Mouse (Mus musculus) kidney, postnatal 0 days (tissue): ENCODE measurements around the gene Tmem28. TPM values are rescaled to one million over a fixed set of nuclear protein-coding genes. Genes with fewer than 3 reads are reported as not detected.

ENCODE experiments used
- ATAC-seq: fragments of 200-750 bp; cut with Nextera tagmentation; replicated peaks from 2 replicates; pipeline ENCODE4 v1.8.0; 2017; ENCODE audit warnings: low read depth, moderate number of reproducible peaks, moderate TSS enrichment, moderate library complexity; ENCODE audit not compliant: low FRiP score
- DNase-seq: peaks from one replicate; pipeline ENCODE4 v3.0.0-alpha.2; 2016; ENCODE audit warnings: low spot score
- H3K27ac ChIP-seq: fragments of 300-500 bp; sonication (generic); 2 replicates; pipeline ENCODE4 v1.5.1; 2014; ENCODE audit warnings: mild to moderate bottlenecking
- H3K27me3 ChIP-seq: fragments of 300-500 bp; sonication (generic); 2 replicates; pipeline ENCODE4 v1.6.1; 2014; ENCODE audit warnings: low read length, mixed read lengths; ENCODE audit not compliant: insufficient read depth
- H3K36me3 ChIP-seq: fragments of 300-500 bp; sonication (generic); 2 replicates; pipeline ENCODE4 v1.6.1; 2014; ENCODE audit warnings: low read length, mixed read lengths; ENCODE audit not compliant: insufficient read depth
- H3K4me1 ChIP-seq: fragments of 300-500 bp; sonication (generic); replicated peaks from 2 replicates; pipeline ENCODE4 v1.6.1; 2014; ENCODE audit warnings: antibody characterized with exemption, low read length, mixed read lengths; ENCODE audit not compliant: insufficient read depth
- H3K4me2 ChIP-seq: fragments of 300-500 bp; sonication (generic); 2 replicates; pipeline ENCODE4 v1.6.1; 2014; ENCODE audit warnings: mild to moderate bottlenecking, low read length, moderate library complexity, mixed read lengths
- H3K4me3 ChIP-seq: fragments of 300-500 bp; sonication (generic); replicated peaks from 2 replicates; pipeline ENCODE4 v1.5.1; 2014; ENCODE audit warnings: low read depth, low read length
- H3K9ac ChIP-seq: fragments of 300-500 bp; sonication (generic); 2 replicates; pipeline ENCODE4 v1.6.1; 2014; ENCODE audit warnings: low read depth, low read length
- H3K9me3 ChIP-seq: fragments of 300-500 bp; sonication (generic); replicated peaks from 2 replicates; pipeline ENCODE4 v1.6.1; 2016; ENCODE audit warnings: low read length, inconsistent platforms, mixed read lengths
- CTCF ChIP-seq: IDR thresholded peaks from 2 replicates; pipeline ENCODE4 v1.5.1; 2016; ENCODE audit warnings: antibody characterized with exemption, low read depth, mild to moderate bottlenecking, moderate library complexity
- WGBS: fragments of 180-500 bp; shearing (Covaris S2); extraction: QIAGEN DNeasy Blood & Tissue Kit; methylation state at CpG from one replicate; pipeline ENCODE4 v1.1.7; 2014; 5-methylcytosine and 5-hydroxymethylcytosine counted together
- polyA plus RNA-seq: library from polyadenylated mRNA; unstranded; fragments of >200 nt; fragmentation: Nextera tagmentation; extraction: Ambion mirVana; gene quantifications from 2 replicates; pipeline ENCODE4 v1.2.1, GENCODE M21; 2015

The Tmem28 gene
- polyA plus RNA-seq, 1 experiment from 2014 or later, result not detected

- TF ChIP-seq CTCF, result peak; percentile 78
- ATAC-seq, result peak; percentile 85
- H3K4me2 ChIP-seq, result peak overlapping the region; percentile 43
- H3K9ac ChIP-seq, result peak overlapping the region; percentile 20; the same call in 1 of the 2 replicates
- H3K36me3 ChIP-seq, result no peaks in the 10 kb centered on the region
- H3K27me3 ChIP-seq, result 0 out of 2 replicates have a peak, but pooled peaks cover 3% of the 10 kb centered on the region
- WGBS, result 13% methylated on average over 35 of the region's 35 CpGs
- H3K4me1 ChIP-seq, result no peaks in the 10 kb centered on the region
- H3K9me3 ChIP-seq, result no peaks in the 10 kb centered on the region
- no peak overlapping the region for H3K27ac ChIP-seq
- peak overlapping the region; percentile 8; the same call in 1 of the 2 replicates for H3K4me3 ChIP-seq
- peak; percentile 58 for DNase-seq
These were observed 32.5 kb downstream of the Tmem28 start for GRCm38 (mm10) chrX:99853261-99853741.

GRCm38 (mm10) chrX:99853834-99854233, 33.0 kb downstream of the Tmem28 start:
- H3K4me2 ChIP-seq, result peak overlapping the region; percentile 43

GRCm38 (mm10) chrX:99872228-99872627, 51.4 kb downstream of the Tmem28 start:
- no peak for ATAC-seq
- Histone ChIP-seq H3K9ac (no peak overlapping the region), H3K27ac (no peak overlapping the region), H3K4me2 (no peak overlapping the region), H3K4me1 (no peaks in the 10 kb centered on the region), H3K4me3 (no peak overlapping the region), H3K27me3 (no peaks in the 10 kb centered on the region), H3K36me3 (no peaks in the 10 kb centered on the region), H3K9me3 (no peaks in the 10 kb centered on the region)
- WGBS, result 48% methylated on average over 4 of the region's 4 CpGs
- DNase-seq, result no peak
- TF ChIP-seq CTCF, result no peak

More at GRCm38 (mm10) chrX:99853834-99854233, 33.0 kb downstream of the Tmem28 start:
- Histone ChIP-seq H3K4me3 (0 out of 2 replicates have a peak overlapping the region, but pooled peaks have one; percentile 8), H3K9me3 (no peaks in the 10 kb centered on the region), H3K27me3 (0 out of 2 replicates have a peak, but pooled peaks cover 3% of the 10 kb centered on the region), H3K27ac (no peak overlapping the region), H3K36me3 (no peaks in the 10 kb centered on the region), H3K4me1 (no peaks in the 10 kb centered on the region), H3K9ac (no peak overlapping the region)
- DNase-seq (no peak), ATAC-seq (no peak)
- TF ChIP-seq CTCF, result no peak
- WGBS, result 47% methylated on average over 3 of the region's 3 CpGs

GRCm38 (mm10) chrX:99872632-99873201, 51.9 kb downstream of the Tmem28 start:
- Histone ChIP-seq H3K4me2 (no peak overlapping the region), H3K4me1 (no peaks in the 10 kb centered on the region), H3K4me3 (no peak overlapping the region), H3K27ac (no peak overlapping the region), H3K27me3 (no peaks in the 10 kb centered on the region), H3K9me3 (no peaks in the 10 kb centered on the region), H3K9ac (no peak overlapping the region), H3K36me3 (no peaks in the 10 kb centered on the region)
- WGBS, result 74% methylated on average over 3 of the region's 3 CpGs
- TF ChIP-seq CTCF, result no peak
- ATAC-seq, result no peak
- no peak for DNase-seq

GRCm38 (mm10) chrX:99873259-99873919, 52.6 kb downstream of the Tmem28 start:
- no peak overlapping the region for H3K4me2 ChIP-seq
- H3K4me3 ChIP-seq, result no peak overlapping the region
- DNase-seq, result no peak
- no peaks in the 10 kb centered on the region for H3K27me3 ChIP-seq
- TF ChIP-seq CTCF, result no peak
- H3K4me1 ChIP-seq, result no peaks in the 10 kb centered on the region
- no peaks in the 10 kb centered on the region for H3K9me3 ChIP-seq
- ATAC-seq, result no peak
- no peak overlapping the region for H3K27ac ChIP-seq
- H3K9ac ChIP-seq, result no peak overlapping the region
- no peaks in the 10 kb centered on the region for H3K36me3 ChIP-seq
- 89% methylated on average over 2 of the region's 2 CpGs for WGBS

GRCm38 (mm10) chrX:99873920-99874296, 53.1 kb downstream of the Tmem28 start:
- Histone ChIP-seq H3K4me2 (no peak overlapping the region), H3K9ac (no peak overlapping the region), H3K4me3 (no peak overlapping the region), H3K27ac (no peak overlapping the region), H3K4me1 (no peaks in the 10 kb centered on the region), H3K36me3 (no peaks in the 10 kb centered on the region), H3K27me3 (no peaks in the 10 kb centered on the region), H3K9me3 (no peaks in the 10 kb centered on the region)
- DNase-seq, result no peak
- WGBS, result 32% methylated on average over 4 of the region's 4 CpGs
- TF ChIP-seq CTCF, result no peak
- ATAC-seq, result no peak
